Mouse (Mus musculus): ENCODE results near the gene Tspan31.

Gene Tspan31

GRCm38 (mm10) chr10:127070190-127071121, at the start of gene Tspan31:
Gene Tspan31 (minus strand): TSS chr10:127070264.
- DNase-seq (ENCODE audit: low spot score): peak; percentile 74

- DNase-seq (ENCODE audit: low spot score): no peak
These were observed 49.2 kb upstream of the Tspan31 start for GRCm38 (mm10) chr10:127119229-127119628.

GRCm38 (mm10) chr10:127118470-127118869, 48.4 kb upstream of the Tspan31 start:
- DNase-seq (ENCODE audit: low spot score): no peak

- DNase-seq (ENCODE audit: low spot score): no peak
These were observed 45.0 kb upstream of the Tspan31 start for GRCm38 (mm10) chr10:127115068-127115467.

GRCm38 (mm10) chr10:127114408-127114807, 44.3 kb upstream of the Tspan31 start:
- no peak for DNase-seq (ENCODE audit: low spot score)

GRCm38 (mm10) chr10:127111001-127111887, 41.2 kb upstream of the Tspan31 start:
- no peak for DNase-seq (ENCODE audit: low spot score)

GRCm38 (mm10) chr10:127108262-127108583, 38.2 kb upstream of the Tspan31 start:
- DNase-seq (ENCODE audit: low spot score): no peak

- no peak for DNase-seq (ENCODE audit: low spot score)
These were observed 37.6 kb upstream of the Tspan31 start for GRCm38 (mm10) chr10:127107563-127108261.

GRCm38 (mm10) chr10:127103631-127104030, 33.6 kb upstream of the Tspan31 start:
- DNase-seq (ENCODE audit: low spot score): no peak

- no peak for DNase-seq (ENCODE audit: low spot score)
These were observed 31.1 kb upstream of the Tspan31 start for GRCm38 (mm10) chr10:127101151-127101550.

GRCm38 (mm10) chr10:127100414-127100813, 30.4 kb upstream of the Tspan31 start:
- no peak for DNase-seq (ENCODE audit: low spot score)

GRCm38 (mm10) chr10:127099868-127100267, 29.8 kb upstream of the Tspan31 start:
- no peak for DNase-seq (ENCODE audit: low spot score)

GRCm38 (mm10) chr10:127099191-127099590, 29.1 kb upstream of the Tspan31 start:
- DNase-seq (ENCODE audit: low spot score): no peak

- no peak for DNase-seq (ENCODE audit: low spot score)
These were observed 28.4 kb upstream of the Tspan31 start for GRCm38 (mm10) chr10:127098514-127098913.

GRCm38 (mm10) chr10:127094382-127094802, 24.3 kb upstream of the Tspan31 start:
- no peak for DNase-seq (ENCODE audit: low spot score)

- DNase-seq (ENCODE audit: low spot score): no peak
These were observed 22.7 kb upstream of the Tspan31 start for GRCm38 (mm10) chr10:127092742-127093141.

- no peak for DNase-seq (ENCODE audit: low spot score)
These were observed 21.7 kb upstream of the Tspan31 start for GRCm38 (mm10) chr10:127091507-127092396.

- DNase-seq (ENCODE audit: low spot score): no peak
These were observed 20.7 kb upstream of the Tspan31 start for GRCm38 (mm10) chr10:127090560-127091411.

GRCm38 (mm10) chr10:127085633-127086032, 15.6 kb upstream of the Tspan31 start:
- DNase-seq (ENCODE audit: low spot score): no peak

GRCm38 (mm10) chr10:127085052-127085451, 15.0 kb upstream of the Tspan31 start:
- DNase-seq (ENCODE audit: low spot score): no peak

All from urinary bladder, postnatal 25 days (tissue).